Mouse (Mus musculus) bone marrow macrophage, adult 2 months (primary cell): Measurements from ENCODE around the gene Gpx2.

Experiments
- CTCF ChIP-seq: IDR thresholded peaks from 2 replicates; pipeline ENCODE4 v1.5.1; 2012; ENCODE audit warnings: low read depth, mild to moderate bottlenecking, low read length, moderate library complexity
- POLR2A ChIP-seq: IDR thresholded peaks from 2 replicates; pipeline ENCODE4 v1.6.1; 2012; ENCODE audit warnings: mild to moderate bottlenecking, low read depth, low read length, borderline replicate concordance

DNA sequence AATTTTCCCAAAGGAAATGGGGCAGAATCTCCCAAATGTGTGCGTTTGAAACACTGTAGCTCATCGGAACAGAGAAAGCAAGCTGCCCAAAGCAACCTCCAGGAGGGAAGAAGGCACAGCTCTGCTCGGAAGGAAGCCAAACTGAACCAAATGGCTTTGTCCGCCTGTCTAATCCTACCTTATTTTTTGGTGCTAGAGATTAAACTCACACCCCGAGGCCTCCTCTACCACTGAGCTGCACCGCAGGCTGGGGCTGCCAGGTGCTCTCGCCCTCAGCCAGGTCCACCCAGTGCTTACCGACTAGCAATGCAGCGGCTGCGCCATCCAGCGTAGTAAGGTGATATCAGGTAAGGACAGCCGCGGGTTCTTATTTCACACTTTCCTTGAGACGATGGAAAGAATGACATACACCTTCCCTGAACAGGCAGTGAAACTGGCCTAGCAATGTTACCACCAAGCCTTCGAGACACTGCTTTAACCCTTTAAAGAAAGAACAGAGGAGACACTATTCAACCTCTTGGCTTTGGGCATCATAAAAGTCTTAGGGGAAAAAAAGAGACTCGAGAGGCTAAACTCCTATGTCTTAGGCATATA is 44.4 kb downstream of the Gpx2 start:
- no peak for TF ChIP-seq CTCF
- TF ChIP-seq POLR2A, result no peak
